Mouse (Mus musculus) right cerebral cortex, postnatal 4 days (tissue): ENCODE measurements at regions not wholly inside any gene's neighbourhood (a gene's known extent, or its start where the extent isn't known, plus 50 kb on each side); places are given as distances from the start of the nearest gene placed in this dataset.
A peak's percentile ranks its signal among the peaks of the same experiment; 100 is the strongest.

Source experiments
- DNase-seq: peaks from one replicate; pipeline ENCODE4 v3.0.0-alpha.2; 2022

DNA sequence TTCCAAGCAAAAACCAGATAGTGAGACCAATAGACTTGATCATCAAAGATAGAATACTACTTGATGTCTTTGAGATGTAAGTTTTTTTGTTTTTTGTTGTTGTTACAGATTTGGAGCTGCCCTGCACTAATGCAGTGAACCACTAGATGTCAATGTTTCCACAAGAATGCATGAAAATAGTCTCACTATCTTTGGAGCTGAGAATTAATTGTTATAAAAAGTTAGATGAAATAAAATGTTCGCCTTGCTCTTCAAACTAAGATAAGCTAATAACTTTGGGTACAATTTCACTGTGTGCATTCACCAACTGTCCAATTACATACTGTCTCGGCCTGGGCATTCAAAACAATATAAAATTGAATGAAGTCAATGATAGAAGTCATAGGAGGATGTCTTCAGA is 223.2 kb upstream of the Agtr1b start:
- peak; percentile 37 for DNase-seq

DNA sequence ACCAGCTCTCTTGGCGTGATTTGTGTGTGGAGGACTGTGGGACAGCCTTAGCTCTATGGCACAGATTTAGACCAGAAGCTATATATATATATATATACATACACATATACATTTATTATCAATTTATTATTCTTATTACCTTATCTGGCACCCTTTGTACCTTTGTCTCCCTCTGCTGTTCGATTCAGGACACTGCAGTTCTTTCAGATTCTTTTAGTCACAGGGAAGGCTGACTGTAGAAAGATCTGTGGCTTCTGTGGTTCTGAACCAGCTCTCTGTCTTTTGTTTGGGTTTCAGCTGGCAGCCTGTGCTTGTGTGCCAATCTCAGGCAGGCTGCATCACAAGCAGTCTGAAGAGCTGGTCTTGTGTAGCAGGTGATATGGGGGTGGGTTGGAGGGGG is 184.6 kb upstream of the Agtr1b start:
- DNase-seq: no peak

DNA sequence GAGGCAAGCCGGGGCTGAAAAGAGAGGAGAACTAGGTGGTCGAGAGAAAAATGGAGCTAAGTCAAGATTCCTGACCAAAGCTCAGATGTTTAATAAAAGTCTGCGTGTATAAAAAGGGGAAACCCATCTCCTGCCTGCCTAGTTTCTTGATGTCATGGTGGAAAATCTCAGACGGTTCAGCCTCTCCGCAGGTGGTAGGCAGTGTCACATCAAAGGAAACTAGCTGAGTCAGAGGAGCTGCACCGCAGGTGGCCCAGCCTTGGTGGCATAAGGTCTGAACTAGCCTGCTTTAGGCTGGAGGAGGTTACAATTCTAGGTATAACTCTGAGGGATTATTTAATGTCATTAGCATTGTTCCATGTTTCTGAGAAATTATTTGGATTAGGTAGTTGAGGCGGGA is 177.0 kb upstream of the Agtr1b start:
- no peak for DNase-seq

DNA sequence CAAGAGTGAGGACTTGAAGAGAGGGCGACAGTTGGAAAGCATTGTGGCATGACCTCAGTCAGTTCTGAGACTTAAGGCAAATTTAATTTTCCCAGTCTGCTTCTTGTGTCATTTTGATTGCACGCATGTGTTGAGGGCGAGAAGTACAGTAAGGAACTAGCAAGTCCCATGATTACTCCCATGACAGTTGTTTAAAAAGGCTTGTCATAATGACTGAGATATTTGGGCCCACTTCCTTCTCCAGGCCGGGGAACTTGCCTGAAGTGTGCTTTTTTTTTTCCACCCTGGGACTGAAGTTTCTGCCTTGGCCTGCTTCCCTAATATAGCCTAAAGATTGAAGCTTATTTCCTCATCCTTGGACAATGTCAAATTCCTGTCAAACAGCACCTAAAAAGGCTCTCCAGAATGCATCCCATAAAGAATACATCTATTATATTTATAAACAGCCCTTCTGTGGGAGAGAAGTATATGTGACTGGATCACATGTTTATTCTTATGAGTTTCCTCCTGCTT is 171.6 kb upstream of the Agtr1b start:
- no peak for DNase-seq

DNA sequence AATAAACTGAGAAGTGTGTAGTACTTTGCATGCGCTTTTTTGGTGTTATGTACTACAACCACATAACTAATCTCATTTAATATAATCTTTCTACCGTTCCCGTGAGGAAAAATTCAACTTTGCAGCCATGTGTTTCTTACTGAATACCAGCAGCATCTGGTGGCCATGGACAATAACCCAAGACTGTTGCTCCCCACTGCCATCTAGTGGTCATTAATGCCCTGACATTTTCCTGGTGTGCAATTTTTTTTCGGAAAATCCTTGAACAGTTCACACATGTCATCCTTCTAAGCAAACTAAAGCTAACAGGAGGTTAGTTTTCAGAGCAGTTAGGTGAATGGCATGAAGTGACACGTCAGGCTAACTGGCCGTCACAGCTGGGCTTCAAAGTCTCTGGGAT is 153.8 kb upstream of the Agtr1b start:
- peak; percentile 12 for DNase-seq

DNA sequence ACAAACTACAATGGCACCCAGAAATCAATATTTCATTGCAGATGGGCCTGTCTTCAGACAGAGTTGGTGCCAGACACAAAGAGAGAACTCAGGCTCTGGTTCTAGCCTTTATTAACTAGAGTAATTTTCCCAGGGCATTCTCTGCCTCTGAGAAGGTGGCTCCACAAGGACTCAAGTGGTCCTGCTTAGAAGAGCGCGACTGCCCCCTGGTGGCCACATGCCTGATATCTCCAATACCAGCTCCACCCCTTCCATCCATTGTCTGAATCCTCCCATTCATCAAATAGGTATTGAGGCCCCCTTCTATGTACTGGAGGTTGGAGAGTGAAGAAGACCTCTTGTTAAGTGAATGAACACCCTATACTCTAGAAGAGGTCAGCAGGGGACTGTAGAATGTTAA is 142.2 kb upstream of the Agtr1b start:
- DNase-seq: peak; percentile 86

DNA sequence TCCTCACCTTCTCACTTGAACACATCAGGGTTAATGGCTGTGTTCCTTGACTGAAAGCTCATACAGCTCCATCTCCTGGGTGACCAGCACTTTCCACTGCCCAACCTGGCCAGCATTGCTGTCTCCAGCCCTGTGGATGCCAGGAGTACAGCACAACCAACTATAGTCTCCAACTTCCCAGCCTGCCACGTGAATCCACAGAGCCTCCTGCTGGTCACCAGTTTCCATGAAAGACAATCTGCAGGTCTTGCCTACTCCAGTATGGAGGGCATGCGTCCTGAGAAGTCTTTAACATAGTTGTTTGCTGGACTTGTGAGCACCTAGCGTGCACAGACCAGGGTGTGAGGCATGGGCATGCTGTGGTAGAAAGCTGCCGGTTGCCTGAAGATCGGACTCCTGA is 138.6 kb upstream of the Agtr1b start:
- no peak for DNase-seq
